Mouse (Mus musculus): ENCODE data around the gene C130026I21Rik. TPM values are rescaled to one million over a fixed set of nuclear protein-coding genes. Genes with fewer than 3 reads are reported as not detected.
"Not testable (repeated sequence)": the region's sequence is repeated elsewhere in the genome, so short reads cannot be mapped to it uniquely, and the experiment has no call there.

C130026I21Rik gene
- polyA plus RNA-seq (2015; fragmentation: Nextera tagmentation; extraction: Ambion mirVana): 0.22 and 0.40 TPM in 2 replicates

- H3K9me3 ChIP-seq; H3K9ac ChIP-seq; ATAC-seq (replicated peaks); H3K27ac ChIP-seq; H3K4me2 ChIP-seq; H3K4me3 ChIP-seq; H3K4me1 ChIP-seq; H3K27me3 ChIP-seq (replicated peaks); H3K36me3 ChIP-seq (replicated peaks): not testable (repeated sequence)
- 20% methylated on average over 1 of the region's 6 CpGs for WGBS
Measured at GRCm38 (mm10) chr1:85270466-85270865, at the start of gene C130026I21Rik. Gene C130026I21Rik, minus strand, starts transcription at chr1:85270566.

GRCm38 (mm10) chr1:85287063-85287462, 16.7 kb upstream of the C130026I21Rik start:
- H3K9ac ChIP-seq; H3K36me3 ChIP-seq (replicated peaks); H3K4me3 ChIP-seq; H3K9me3 ChIP-seq; H3K4me1 ChIP-seq; H3K27me3 ChIP-seq (replicated peaks); H3K27ac ChIP-seq; H3K4me2 ChIP-seq; ATAC-seq (replicated peaks): not testable (repeated sequence)
- 49% methylated on average over 4 of the region's 5 CpGs for WGBS

GRCm38 (mm10) chr1:85276421-85276820, 6.1 kb upstream of the C130026I21Rik start:
- H3K36me3 ChIP-seq (replicated peaks); H3K4me2 ChIP-seq; H3K4me1 ChIP-seq; H3K27me3 ChIP-seq (replicated peaks); H3K9ac ChIP-seq; H3K9me3 ChIP-seq; ATAC-seq (replicated peaks); H3K27ac ChIP-seq; H3K4me3 ChIP-seq: not testable (repeated sequence)
- 76% methylated on average over 4 of the region's 5 CpGs for WGBS

- 61% methylated on average over 2 of the region's 2 CpGs for WGBS
- not testable (repeated sequence) for H3K27me3 ChIP-seq (replicated peaks); H3K9me3 ChIP-seq; H3K27ac ChIP-seq; H3K36me3 ChIP-seq (replicated peaks); H3K4me1 ChIP-seq; H3K4me3 ChIP-seq; H3K9ac ChIP-seq; ATAC-seq (replicated peaks); H3K4me2 ChIP-seq
Measured at GRCm38 (mm10) chr1:85258634-85259033, 11.7 kb downstream of the C130026I21Rik start.

GRCm38 (mm10) chr1:85255217-85255616, 15.1 kb downstream of the C130026I21Rik start:
- not testable (repeated sequence) for H3K27ac ChIP-seq; H3K4me1 ChIP-seq; H3K36me3 ChIP-seq (replicated peaks); ATAC-seq (replicated peaks); H3K4me2 ChIP-seq; H3K9me3 ChIP-seq; H3K27me3 ChIP-seq (replicated peaks); H3K4me3 ChIP-seq; H3K9ac ChIP-seq
- WGBS: 56% methylated on average over 2 of the region's 3 CpGs

GRCm38 (mm10) chr1:85251211-85251610, 19.2 kb downstream of the C130026I21Rik start:
- not testable (repeated sequence) for H3K4me3 ChIP-seq; H3K27ac ChIP-seq; H3K4me1 ChIP-seq; H3K36me3 ChIP-seq (replicated peaks); H3K4me2 ChIP-seq; ATAC-seq (replicated peaks); H3K27me3 ChIP-seq (replicated peaks); H3K9ac ChIP-seq
- 0 out of 2 replicates have a peak, but pooled peaks cover 21% of the 10 kb centered on the region for H3K9me3 ChIP-seq
- 88% methylated on average over 4 of the region's 4 CpGs for WGBS

- H3K36me3 ChIP-seq (replicated peaks); H3K4me2 ChIP-seq; H3K27me3 ChIP-seq (replicated peaks); H3K4me1 ChIP-seq; H3K9ac ChIP-seq; ATAC-seq (replicated peaks); H3K27ac ChIP-seq; H3K4me3 ChIP-seq: not testable (repeated sequence)
- WGBS: 67% methylated on average over 3 of the region's 3 CpGs
- H3K9me3 ChIP-seq: 0 out of 2 replicates have a peak, but pooled peaks cover 23% of the 10 kb centered on the region
Measured at GRCm38 (mm10) chr1:85248985-85249384, 21.4 kb downstream of the C130026I21Rik start.

GRCm38 (mm10) chr1:85246776-85247460, 23.4 kb downstream of the C130026I21Rik start:
- H3K9me3 ChIP-seq: peaks cover 28% of the 10 kb centered on the region; the same call in 1 of the 2 replicates
- H3K9ac ChIP-seq; H3K4me2 ChIP-seq; H3K4me3 ChIP-seq; H3K27ac ChIP-seq; H3K27me3 ChIP-seq (replicated peaks); H3K4me1 ChIP-seq; H3K36me3 ChIP-seq (replicated peaks); ATAC-seq (replicated peaks): not testable (repeated sequence)
- 76% methylated on average over 8 of the region's 8 CpGs for WGBS

- H3K9me3 ChIP-seq: peaks cover 28% of the 10 kb centered on the region; the same call in 1 of the 2 replicates
- 81% methylated on average over 5 of the region's 5 CpGs for WGBS
Measured at GRCm38 (mm10) chr1:85246266-85246665, 24.1 kb downstream of the C130026I21Rik start.

GRCm38 (mm10) chr1:85244941-85245340, 25.4 kb downstream of the C130026I21Rik start:
- 59% methylated on average over 3 of the region's 4 CpGs for WGBS
- not testable (repeated sequence) for H3K4me1 ChIP-seq; H3K27me3 ChIP-seq (replicated peaks); H3K27ac ChIP-seq; H3K4me3 ChIP-seq; H3K4me2 ChIP-seq; ATAC-seq (replicated peaks); H3K36me3 ChIP-seq (replicated peaks); H3K9ac ChIP-seq
- H3K9me3 ChIP-seq: peaks cover 27% of the 10 kb centered on the region; the same call in 1 of the 2 replicates

More at GRCm38 (mm10) chr1:85246266-85246665, 24.1 kb downstream of the C130026I21Rik start:
- H3K9ac ChIP-seq; H3K27ac ChIP-seq; H3K36me3 ChIP-seq (replicated peaks); H3K4me1 ChIP-seq; ATAC-seq (replicated peaks); H3K4me3 ChIP-seq; H3K4me2 ChIP-seq; H3K27me3 ChIP-seq (replicated peaks): not testable (repeated sequence)

- not testable (repeated sequence) for H3K9ac ChIP-seq
Measured at GRCm38 (mm10) chr1:85243023-85243422, 27.3 kb downstream of the C130026I21Rik start.

GRCm38 (mm10) chr1:85239018-85239775, 31.2 kb downstream of the C130026I21Rik start:
- H3K4me3 ChIP-seq; H3K27ac ChIP-seq; H3K27me3 ChIP-seq (replicated peaks); H3K4me1 ChIP-seq; ATAC-seq (replicated peaks); H3K4me2 ChIP-seq; H3K9ac ChIP-seq; H3K36me3 ChIP-seq (replicated peaks): not testable (repeated sequence)
- peaks cover 18% of the 10 kb centered on the region for H3K9me3 ChIP-seq
- 71% methylated on average over 4 of the region's 4 CpGs for WGBS

More at GRCm38 (mm10) chr1:85243023-85243422, 27.3 kb downstream of the C130026I21Rik start:
- WGBS: 76% methylated on average over 2 of the region's 2 CpGs
- not testable (repeated sequence) for H3K4me3 ChIP-seq; ATAC-seq (replicated peaks); H3K27me3 ChIP-seq (replicated peaks); H3K27ac ChIP-seq; H3K36me3 ChIP-seq (replicated peaks); H3K4me1 ChIP-seq; H3K4me2 ChIP-seq
- peaks cover 28% of the 10 kb centered on the region for H3K9me3 ChIP-seq

Data from midbrain, embryonic 15.5 days (tissue).